Mouse (Mus musculus) mouse embryonic stem cell (cell line): ENCODE measurements around the gene Upk3b.
"Not testable (repeated sequence)": the region's sequence is repeated elsewhere in the genome, so short reads cannot be mapped to it uniquely, and the experiment has no call there.

Experiments
- in situ Hi-C, 2 experiments: fragments of 300-500 bp; cut with MboI; formaldehyde crosslinking; loops; 1 replicate in 1 of 2; 3 replicates in 1 of 2; pipeline ENCODE4 v1.14.3; 2019 to 2020; ENCODE audit warnings: low sequenced_read_pairs in 2 of 2, low pct_unique_long_range_greater_than_20kb in 1 of 2, mixed read lengths in 1 of 2; ENCODE audit not compliant: unreplicated experiment in 1 of 2

The Upk3b gene

GRCm38 (mm10) chr5:136026859-136027258, 11.4 kb upstream of the Upk3b start:
- in situ Hi-C loops, result no loop called here

- in situ Hi-C loops, result no loop called here
Measured at GRCm38 (mm10) chr5:136027612-136028311, 10.5 kb upstream of the Upk3b start.

DNA sequence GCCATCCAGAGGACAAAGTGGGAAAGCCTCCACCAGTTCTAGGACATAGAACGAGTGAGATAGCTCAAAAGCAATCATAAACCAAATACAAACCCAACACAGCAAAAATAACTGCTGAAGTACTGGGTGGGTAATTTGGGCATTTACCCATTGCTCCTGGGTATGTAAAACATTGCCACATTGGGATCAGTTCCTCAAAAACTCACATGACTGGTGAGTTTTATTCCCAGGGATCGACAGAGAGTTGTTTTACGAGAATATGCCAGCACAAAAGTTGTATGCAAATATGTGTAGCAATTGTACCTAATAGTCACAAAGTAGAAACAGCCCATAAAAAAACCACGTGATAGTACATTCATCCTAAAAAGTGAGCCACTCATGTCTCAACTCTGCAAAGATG, 3.4 kb upstream of the Upk3b start:
- in situ Hi-C loops, result loop anchor here in 1 of 2 experiments (5.0 kb wide), 1 partner anchor 53 kb away; the partner anchor contains the start of gene Zp3

- in situ Hi-C loops, result loop anchor here in 1 of 2 experiments (5.0 kb wide), 1 partner anchor 53 kb away; the partner anchor contains the start of gene Zp3
Measured at GRCm38 (mm10) chr5:136035285-136035684, 3.0 kb upstream of the Upk3b start.

- in situ Hi-C loops, result loop anchor here in 1 of 2 experiments (5.0 kb wide), 1 partner anchor 54 kb away; the partner anchor contains the start of gene Zp3
Measured at GRCm38 (mm10) chr5:136036667-136037066, 1.6 kb upstream of the Upk3b start.

GRCm38 (mm10) chr5:136040210-136040609, 1.9 kb downstream of the Upk3b start:
- in situ Hi-C loops, result no loop called here

DNA sequence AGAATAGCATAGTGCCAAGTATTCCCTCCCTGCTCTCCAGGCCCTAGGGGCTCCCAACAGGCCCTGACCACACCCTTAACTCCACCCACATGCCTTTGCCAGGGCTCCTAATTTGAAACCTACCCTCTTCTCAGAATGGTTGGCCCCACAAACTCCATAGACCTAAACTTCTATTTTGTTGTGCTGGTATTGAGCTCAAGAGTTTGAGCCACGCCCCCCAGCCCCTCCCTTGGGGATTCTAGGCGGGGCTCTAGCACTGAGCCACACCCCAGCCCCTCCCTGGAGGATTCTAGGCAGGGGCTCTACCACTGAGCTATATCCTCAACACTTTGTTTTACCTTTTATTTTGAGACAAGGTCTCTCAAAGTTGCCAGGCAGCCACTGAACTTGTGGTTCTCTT, 3.0 kb downstream of the Upk3b start:
- in situ Hi-C loops, result no loop called here

DNA sequence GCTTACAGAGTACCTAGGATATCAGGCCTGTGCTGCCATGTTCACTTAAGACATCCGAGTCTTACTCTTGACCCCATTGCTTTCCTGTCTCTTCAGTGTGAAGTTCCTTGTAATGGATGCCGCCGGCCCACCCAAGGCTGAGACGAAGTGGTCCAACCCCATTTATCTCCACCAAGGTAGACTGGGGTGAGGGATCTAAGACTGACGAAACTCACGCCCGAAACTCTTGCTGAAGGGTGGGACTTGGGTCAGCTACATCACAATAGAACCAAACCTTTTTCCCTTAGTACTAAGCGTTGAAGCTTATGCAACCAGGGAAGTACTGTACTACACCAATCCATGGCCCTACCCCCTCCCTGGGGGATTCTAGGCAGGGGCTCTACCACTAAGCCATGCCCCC, 3.4 kb downstream of the Upk3b start:
- in situ Hi-C loops, result no loop called here

DNA sequence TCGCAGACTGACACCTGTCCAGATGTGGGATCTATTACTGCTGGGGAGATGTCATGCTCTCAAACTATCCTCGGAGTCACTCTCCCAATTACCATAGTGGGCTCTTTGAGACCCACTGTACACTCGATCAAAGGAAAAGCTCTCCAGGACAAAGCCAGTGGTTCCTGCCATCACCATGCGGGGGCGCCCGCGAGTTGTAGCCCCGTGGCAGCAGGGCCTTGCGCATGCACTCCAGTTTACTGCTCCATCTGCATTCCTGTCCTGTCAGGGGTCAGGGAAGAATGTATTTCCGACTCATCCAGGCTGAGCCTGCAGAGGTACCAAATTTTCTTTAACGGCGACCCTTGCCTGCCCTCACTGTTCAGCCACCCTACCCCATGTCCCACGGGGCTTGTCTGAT, 6.6 kb downstream of the Upk3b start:
- in situ Hi-C loops, result no loop called here

- in situ Hi-C loops, result no loop called here
Measured at GRCm38 (mm10) chr5:136045408-136045807, 7.1 kb downstream of the Upk3b start.

DNA sequence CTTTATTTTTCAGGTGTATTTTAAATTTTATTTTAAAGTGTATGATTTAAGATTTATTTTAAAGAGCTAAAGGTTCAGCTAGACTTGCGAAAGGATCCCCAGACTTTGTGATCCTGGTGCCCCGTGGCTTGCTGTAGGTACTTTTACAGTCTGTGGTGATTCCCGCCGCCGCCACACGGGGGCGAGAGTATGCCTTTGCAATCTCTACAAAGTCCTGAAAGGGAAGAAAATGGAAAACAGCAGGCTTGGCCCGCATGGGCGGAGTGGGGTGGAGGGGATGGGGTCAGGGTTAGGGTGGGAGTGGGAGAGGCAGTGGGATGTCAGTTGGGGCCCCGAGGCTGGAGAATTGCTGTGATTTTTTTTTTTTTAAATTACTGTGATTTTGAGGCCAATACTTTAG, 7.7 kb downstream of the Upk3b start:
- in situ Hi-C loops, result no loop called here

- in situ Hi-C loops, result not testable (repeated sequence)
Measured at GRCm38 (mm10) chr5:136048541-136048940, 10.2 kb downstream of the Upk3b start.

DNA sequence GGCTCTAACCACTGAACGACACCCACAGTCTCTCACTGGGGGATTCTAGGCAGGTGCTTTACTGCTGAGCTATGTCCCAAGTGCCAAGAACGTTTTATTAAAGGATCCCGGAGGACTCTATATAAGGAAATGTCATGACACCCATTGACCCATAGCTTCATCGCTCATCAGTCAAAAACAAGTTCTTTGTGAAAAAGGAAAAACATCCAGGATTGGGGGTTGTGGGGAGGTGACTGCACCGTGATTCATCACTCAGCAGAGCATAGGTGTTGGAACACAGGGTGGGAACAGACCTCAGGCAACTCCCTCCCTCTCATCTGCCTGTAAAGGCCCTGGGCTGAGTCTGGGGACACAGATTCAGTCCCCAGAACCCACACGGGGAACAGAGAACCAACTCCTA, 11.6 kb downstream of the Upk3b start:
- in situ Hi-C loops, result no loop called here

GRCm38 (mm10) chr5:136051231-136052085, 13.2 kb downstream of the Upk3b start:
- in situ Hi-C loops, result no loop called here

DNA sequence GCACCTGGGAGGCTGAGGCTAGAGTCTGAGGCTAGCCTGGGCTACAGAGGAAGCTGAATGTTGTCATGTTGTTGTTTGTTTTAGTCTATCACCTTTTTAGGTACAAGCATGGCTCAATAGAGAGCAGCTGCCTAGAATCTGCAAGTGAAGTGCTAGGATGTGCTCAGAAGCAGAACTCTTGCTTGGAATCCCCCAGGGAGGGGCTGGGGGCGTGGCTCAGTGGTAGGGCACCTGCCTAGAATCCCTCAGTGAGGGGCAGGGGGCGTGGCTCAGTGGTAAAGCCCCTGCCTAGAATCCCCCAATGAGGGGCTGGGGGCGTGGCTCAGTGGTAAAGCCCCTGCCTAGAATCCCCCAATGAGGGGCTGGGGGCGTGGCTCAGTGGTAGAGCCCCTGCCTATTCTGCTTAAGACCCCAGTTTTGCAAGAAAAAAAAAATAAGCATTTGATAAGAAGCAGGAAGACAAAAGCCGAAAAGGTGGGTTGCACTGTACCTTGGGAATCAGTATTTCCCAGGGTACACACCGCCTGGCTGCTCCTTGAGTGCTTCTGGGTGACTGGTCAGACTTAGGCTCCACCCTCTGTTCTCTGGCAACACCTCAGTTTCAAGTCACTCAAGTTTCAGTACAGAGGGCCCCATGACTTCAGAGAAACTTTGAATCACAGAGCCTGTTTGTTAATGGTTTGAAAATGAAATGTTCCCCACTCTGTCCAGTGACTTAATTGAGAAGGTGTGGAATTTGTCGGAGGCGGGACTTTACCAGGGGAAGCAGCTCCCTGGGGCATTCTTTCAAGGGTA, 14.8 kb downstream of the Upk3b start:
- in situ Hi-C loops, result no loop called here

DNA sequence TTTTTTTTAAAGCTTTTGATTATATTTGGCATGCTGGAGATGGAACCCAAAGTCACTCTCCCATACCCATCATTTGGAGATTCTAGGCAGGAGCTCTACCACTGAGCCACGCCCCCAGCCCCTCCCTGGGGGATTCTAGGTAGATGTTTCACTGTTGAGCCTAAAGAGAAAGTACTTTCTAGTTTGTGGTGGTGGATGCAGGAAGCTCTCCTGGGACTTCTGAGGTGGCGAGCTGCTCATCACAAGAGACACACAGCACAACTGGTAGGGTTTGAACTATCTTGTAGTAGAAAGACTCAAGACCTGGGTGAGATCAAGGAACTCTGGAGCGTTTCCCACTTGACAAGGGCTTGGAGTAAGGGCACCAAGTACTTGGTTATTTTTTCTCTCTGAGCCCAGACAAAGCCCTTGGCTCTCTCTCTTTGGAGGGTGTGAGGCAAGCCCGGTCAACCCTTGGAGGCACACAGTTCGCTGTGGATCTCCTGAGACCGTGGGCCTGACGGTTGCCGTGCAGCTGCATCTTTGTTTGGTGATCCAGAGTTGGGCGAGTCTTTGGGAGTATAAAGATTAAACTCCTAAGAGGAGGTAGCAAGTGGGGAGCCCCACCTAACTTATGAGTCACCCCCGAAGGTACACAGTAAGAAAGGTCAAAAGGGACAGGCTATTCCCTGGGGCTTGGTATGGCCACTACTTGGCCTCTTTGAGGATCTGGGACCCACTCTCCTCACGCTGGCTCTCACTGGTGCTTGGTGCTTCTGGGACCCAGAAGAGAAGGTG, 16.2 kb downstream of the Upk3b start, which contains the start of gene Upk3bl:
Upk3bl (plus strand) TSS at position 192 of the 777 bp plus-strand sequence.
- in situ Hi-C loops, result loop anchor here in 1 of 2 experiments (5.0 kb wide), 1 partner anchor 82 kb away; the partner anchor contains the start of gene Ssc4d

DNA sequence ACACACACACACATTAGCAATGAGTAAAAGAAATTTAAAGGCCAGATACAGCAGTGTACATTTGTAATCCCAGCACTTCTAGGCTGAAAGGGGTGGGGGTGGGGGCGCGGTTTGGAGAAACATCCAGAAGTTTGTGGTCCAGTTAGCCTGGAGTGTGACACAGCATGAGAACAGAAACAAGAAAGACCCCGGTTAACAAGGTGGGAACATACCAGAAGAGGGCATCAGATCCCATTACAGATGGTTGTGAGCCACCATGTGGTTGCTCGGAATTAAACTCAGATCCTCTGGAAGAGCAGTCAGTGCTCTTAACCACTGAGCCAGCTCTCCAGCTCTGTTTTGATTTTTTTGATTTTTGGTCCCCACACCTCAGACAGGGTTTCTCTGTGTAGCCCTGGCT, 17.8 kb downstream of the Upk3b start:
- in situ Hi-C loops, result loop anchor here in 1 of 2 experiments (5.0 kb wide), 1 partner anchor 84 kb away; the partner anchor contains the start of gene Ssc4d

- in situ Hi-C loops, result loop anchor here in 1 of 2 experiments (5.0 kb wide), 1 partner anchor 85 kb away; the partner anchor contains the start of gene Ssc4d
Measured at GRCm38 (mm10) chr5:136057085-136057484, 18.8 kb downstream of the Upk3b start.
